Mouse (Mus musculus) lung, postnatal 0 days (tissue): ENCODE measurements at regions not wholly inside any gene's neighbourhood (a gene's known extent, or its start where the extent isn't known, plus 50 kb on each side); places are given as distances from the start of the nearest gene placed in this dataset.

Experiments
- ATAC-seq: fragments of 200-750 bp; cut with Nextera tagmentation; 2 replicates; pipeline ENCODE4 v1.8.0; 2017; ENCODE audit warnings: moderate library complexity
- DNase-seq: peaks from one replicate; pipeline ENCODE4 v3.0.0-alpha.2; 2016; ENCODE audit warnings: low spot score
- H3K27ac ChIP-seq: fragments of 300-500 bp; sonication (generic); 2 replicates; pipeline ENCODE4 v1.5.1; 2014; ENCODE audit warnings: antibody characterized with exemption, mild to moderate bottlenecking, low read length, mixed read lengths
- H3K27me3 ChIP-seq: fragments of 300-500 bp; sonication (generic); replicated peaks from 2 replicates; pipeline ENCODE4 v1.6.1; 2014; ENCODE audit warnings: low read length, mixed read lengths; ENCODE audit not compliant: insufficient read depth
- H3K36me3 ChIP-seq: fragments of 300-500 bp; sonication (generic); 2 replicates; pipeline ENCODE4 v1.6.1; 2014; ENCODE audit warnings: low read length, mixed read lengths; ENCODE audit not compliant: insufficient read depth
- H3K4me1 ChIP-seq: fragments of 300-500 bp; sonication (generic); 2 replicates; pipeline ENCODE4 v1.6.1; 2014; ENCODE audit warnings: antibody characterized with exemption, low read depth, low read length, mixed read lengths; ENCODE audit not compliant: insufficient read depth
- H3K4me2 ChIP-seq: fragments of 300-500 bp; sonication (generic); replicated peaks from 2 replicates; pipeline ENCODE4 v1.6.1; 2014; ENCODE audit warnings: low read depth, mild to moderate bottlenecking, low read length, moderate library complexity, mixed read lengths
- H3K4me3 ChIP-seq: fragments of 300-500 bp; sonication (generic); 2 replicates; pipeline ENCODE4 v1.5.1; 2014; ENCODE audit warnings: low read depth, low read length
- H3K9ac ChIP-seq: fragments of 300-500 bp; sonication (generic); replicated peaks from 2 replicates; pipeline ENCODE4 v1.6.1; 2014; ENCODE audit warnings: low read depth, mild to moderate bottlenecking
- H3K9me3 ChIP-seq: fragments of 300-500 bp; sonication (generic); 2 replicates; pipeline ENCODE4 v1.6.1; 2016; ENCODE audit warnings: low read length, mixed read lengths
- CTCF ChIP-seq: IDR thresholded peaks from 2 replicates; pipeline ENCODE4 v1.5.1; 2016; ENCODE audit warnings: antibody characterized with exemption, mild to moderate bottlenecking
- EP300 ChIP-seq: IDR thresholded peaks from 2 replicates; pipeline ENCODE4 v1.6.1; 2016; ENCODE audit warnings: antibody characterized with exemption, mild to moderate bottlenecking, control low read depth
- WGBS: fragments of 180-500 bp; shearing (Covaris S2); extraction: QIAGEN DNeasy Blood & Tissue Kit; methylation state at CpG from one replicate; pipeline ENCODE4 v1.1.7; 2014; 5-methylcytosine and 5-hydroxymethylcytosine counted together

GRCm38 (mm10) chr12:50943340-50943739 lies 294.4 kb upstream of the Prkd1 start:
- Histone ChIP-seq H3K4me3 (no peak overlapping the region), H3K27ac (no peak overlapping the region), H3K4me1 (no peaks in the 10 kb centered on the region), H3K9ac (no peak overlapping the region), H3K27me3 (no peaks in the 10 kb centered on the region; the same call in 1 of the 2 replicates), H3K36me3 (no peaks in the 10 kb centered on the region), H3K4me2 (no peak overlapping the region), H3K9me3 (no peaks in the 10 kb centered on the region)
- DNase-seq (no peak), ATAC-seq (no peak)
- WGBS = 46% methylated on average over 3 of the region's 3 CpGs
- TF ChIP-seq EP300 = no peak
- TF ChIP-seq CTCF = no peak

DNA sequence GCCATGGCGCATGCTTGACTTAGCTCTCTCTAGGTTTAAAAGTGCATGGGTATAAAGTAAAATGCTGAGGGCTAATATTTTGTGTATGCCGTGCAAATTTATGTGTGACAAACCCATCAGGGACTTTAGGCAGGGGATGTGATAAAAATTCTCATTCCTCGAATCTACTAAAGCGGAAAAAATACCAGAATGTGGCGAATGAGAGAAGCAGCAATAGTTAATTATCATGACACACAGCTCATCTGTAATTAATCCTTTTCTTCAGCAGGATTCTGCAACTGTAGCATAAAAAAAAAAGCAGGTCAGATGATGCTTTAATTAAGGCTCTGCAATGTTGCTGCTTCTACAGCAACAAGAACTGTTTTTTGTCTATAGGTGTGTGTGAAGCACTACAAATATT lies 286.6 kb upstream of the Prkd1 start:
- Histone ChIP-seq H3K27ac (no peak overlapping the region), H3K9ac (no peak overlapping the region), H3K4me1 (no peaks in the 10 kb centered on the region), H3K4me3 (no peak overlapping the region), H3K27me3 (no peaks in the 10 kb centered on the region), H3K4me2 (no peak overlapping the region), H3K9me3 (no peaks in the 10 kb centered on the region), H3K36me3 (no peaks in the 10 kb centered on the region)
- TF ChIP-seq CTCF = no peak
- TF ChIP-seq EP300 = no peak
- DNase-seq = no peak
- ATAC-seq = no peak
- 86% methylated on average over 5 of the region's 5 CpGs for WGBS

DNA sequence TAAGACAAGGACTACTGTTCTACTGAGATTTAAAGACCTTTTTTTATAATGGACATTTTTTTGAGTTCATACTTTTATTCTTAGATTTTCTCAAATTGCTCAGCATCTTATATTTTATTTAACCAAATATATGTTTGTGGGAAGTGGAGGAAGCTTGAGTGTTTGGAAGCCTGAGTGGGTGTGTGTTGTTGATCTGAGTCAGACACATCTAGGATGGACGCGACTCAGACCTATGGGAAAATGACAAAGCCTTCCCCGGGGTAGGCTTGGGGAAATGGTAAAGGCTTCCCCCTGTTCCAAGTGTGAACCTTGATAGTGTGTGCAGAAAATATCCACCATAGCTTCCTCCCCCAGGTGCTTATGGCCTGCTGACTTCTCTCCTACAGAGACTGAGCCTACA lies 283.6 kb upstream of the Prkd1 start:
- no peak overlapping the region for H3K27ac ChIP-seq
- no peak for ATAC-seq
- no peak for DNase-seq
- 93% methylated on average over 3 of the region's 3 CpGs for WGBS
- H3K4me2 ChIP-seq = no peak overlapping the region
- no peaks in the 10 kb centered on the region for H3K36me3 ChIP-seq
- no peaks in the 10 kb centered on the region for H3K9me3 ChIP-seq
- no peak overlapping the region for H3K4me3 ChIP-seq
- no peak overlapping the region for H3K9ac ChIP-seq
- TF ChIP-seq EP300 (no peak), CTCF (no peak)
- no peaks in the 10 kb centered on the region for H3K4me1 ChIP-seq
- no peaks in the 10 kb centered on the region for H3K27me3 ChIP-seq

GRCm38 (mm10) chr12:50929641-50930040 lies 280.7 kb upstream of the Prkd1 start:
- no peak for ATAC-seq

DNA sequence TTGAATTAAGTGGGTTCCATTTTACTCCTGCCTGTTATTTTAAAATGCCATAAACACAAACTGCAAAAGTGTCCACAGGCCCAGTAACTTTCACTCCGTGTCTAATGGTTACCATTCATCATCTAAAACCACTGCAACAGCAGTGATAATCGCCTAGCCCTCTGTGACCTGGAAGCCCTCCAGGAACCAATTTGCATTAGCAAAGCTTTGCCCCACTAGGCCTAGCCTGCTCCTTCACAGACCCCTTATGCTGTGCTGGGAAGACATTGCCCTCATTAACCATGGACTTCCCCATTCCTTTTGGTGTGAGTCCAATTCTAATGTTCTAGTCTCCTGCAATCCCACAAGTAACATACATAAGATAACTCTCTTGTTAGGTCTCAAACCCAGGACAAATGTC lies 277.3 kb upstream of the Prkd1 start:
- H3K27ac ChIP-seq = no peak overlapping the region
- DNase-seq (no peak), ATAC-seq (no peak)
- no peaks in the 10 kb centered on the region for H3K27me3 ChIP-seq
- no peak overlapping the region for H3K4me3 ChIP-seq
- H3K9me3 ChIP-seq = no peaks in the 10 kb centered on the region
- no peak overlapping the region for H3K4me2 ChIP-seq
- H3K4me1 ChIP-seq = no peaks in the 10 kb centered on the region
- TF ChIP-seq EP300 = no peak
- TF ChIP-seq CTCF = no peak
- H3K36me3 ChIP-seq = no peaks in the 10 kb centered on the region
- WGBS = 33% methylated on average over 2 of the region's 2 CpGs
- no peak overlapping the region for H3K9ac ChIP-seq

More at GRCm38 (mm10) chr12:50929641-50930040, 280.7 kb upstream of the Prkd1 start:
- H3K36me3 ChIP-seq = no peaks in the 10 kb centered on the region
- H3K27me3 ChIP-seq = no peaks in the 10 kb centered on the region
- no peak overlapping the region for H3K9ac ChIP-seq
- H3K4me2 ChIP-seq = no peak overlapping the region
- TF ChIP-seq EP300 = no peak
- TF ChIP-seq CTCF = no peak
- DNase-seq = no peak
- 38% methylated on average over 3 of the region's 3 CpGs for WGBS
- no peak overlapping the region for H3K4me3 ChIP-seq
- no peaks in the 10 kb centered on the region for H3K4me1 ChIP-seq
- no peak overlapping the region for H3K27ac ChIP-seq
- H3K9me3 ChIP-seq = no peaks in the 10 kb centered on the region

DNA sequence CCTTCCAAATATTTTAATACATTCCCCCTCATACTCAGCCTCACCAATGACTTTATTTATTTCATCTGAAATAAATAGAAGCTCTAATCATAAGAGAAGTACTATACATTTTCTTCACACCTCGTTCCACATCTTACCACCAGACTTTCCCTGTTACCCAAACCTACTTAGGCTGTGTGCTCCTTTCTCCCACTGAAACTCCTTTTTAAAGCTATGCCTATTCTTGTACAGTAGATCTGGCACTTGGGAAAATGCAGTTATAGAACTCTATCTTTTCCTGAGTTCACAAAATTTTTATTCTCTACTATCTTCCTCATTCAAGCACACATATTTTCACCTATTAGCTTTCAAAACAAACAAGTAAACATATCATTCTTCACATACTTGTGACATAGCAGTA lies 272.8 kb upstream of the Prkd1 start:
- Histone ChIP-seq H3K4me2 (no peak overlapping the region), H3K27me3 (no peaks in the 10 kb centered on the region), H3K4me3 (no peak overlapping the region), H3K36me3 (no peaks in the 10 kb centered on the region), H3K4me1 (no peaks in the 10 kb centered on the region), H3K9ac (no peak overlapping the region), H3K27ac (no peak overlapping the region), H3K9me3 (no peaks in the 10 kb centered on the region)
- ATAC-seq (no peak), DNase-seq (no peak)
- no peak for TF ChIP-seq EP300
- no peak for TF ChIP-seq CTCF
- 66% methylated on average over 1 of the region's 1 CpGs for WGBS
